Mouse (Mus musculus) kidney, postnatal 0 days (tissue): Measurements from ENCODE around the gene Zscan21. TPM values are rescaled to one million over a fixed set of nuclear protein-coding genes. Genes with fewer than 3 reads are reported as not detected.
A peak's percentile ranks its signal among the peaks of the same experiment; 100 is the strongest.

Experiments
- ATAC-seq: fragments of 200-750 bp; cut with Nextera tagmentation; replicated peaks from 2 replicates; pipeline ENCODE4 v1.8.0; 2017; ENCODE audit warnings: low read depth, moderate number of reproducible peaks, moderate TSS enrichment, moderate library complexity; ENCODE audit not compliant: low FRiP score
- DNase-seq: peaks from one replicate; pipeline ENCODE4 v3.0.0-alpha.2; 2016; ENCODE audit warnings: low spot score
- H3K27ac ChIP-seq: fragments of 300-500 bp; sonication (generic); 2 replicates; pipeline ENCODE4 v1.5.1; 2014; ENCODE audit warnings: mild to moderate bottlenecking
- H3K27me3 ChIP-seq: fragments of 300-500 bp; sonication (generic); 2 replicates; pipeline ENCODE4 v1.6.1; 2014; ENCODE audit warnings: low read length, mixed read lengths; ENCODE audit not compliant: insufficient read depth
- H3K36me3 ChIP-seq: fragments of 300-500 bp; sonication (generic); 2 replicates; pipeline ENCODE4 v1.6.1; 2014; ENCODE audit warnings: low read length, mixed read lengths; ENCODE audit not compliant: insufficient read depth
- H3K4me1 ChIP-seq: fragments of 300-500 bp; sonication (generic); replicated peaks from 2 replicates; pipeline ENCODE4 v1.6.1; 2014; ENCODE audit warnings: antibody characterized with exemption, low read length, mixed read lengths; ENCODE audit not compliant: insufficient read depth
- H3K4me2 ChIP-seq: fragments of 300-500 bp; sonication (generic); 2 replicates; pipeline ENCODE4 v1.6.1; 2014; ENCODE audit warnings: mild to moderate bottlenecking, low read length, moderate library complexity, mixed read lengths
- H3K4me3 ChIP-seq: fragments of 300-500 bp; sonication (generic); replicated peaks from 2 replicates; pipeline ENCODE4 v1.5.1; 2014; ENCODE audit warnings: low read depth, low read length
- H3K9ac ChIP-seq: fragments of 300-500 bp; sonication (generic); 2 replicates; pipeline ENCODE4 v1.6.1; 2014; ENCODE audit warnings: low read depth, low read length
- H3K9me3 ChIP-seq: fragments of 300-500 bp; sonication (generic); replicated peaks from 2 replicates; pipeline ENCODE4 v1.6.1; 2016; ENCODE audit warnings: low read length, inconsistent platforms, mixed read lengths
- CTCF ChIP-seq: IDR thresholded peaks from 2 replicates; pipeline ENCODE4 v1.5.1; 2016; ENCODE audit warnings: antibody characterized with exemption, low read depth, mild to moderate bottlenecking, moderate library complexity
- WGBS: fragments of 180-500 bp; shearing (Covaris S2); extraction: QIAGEN DNeasy Blood & Tissue Kit; methylation state at CpG from one replicate; pipeline ENCODE4 v1.1.7; 2014; 5-methylcytosine and 5-hydroxymethylcytosine counted together
- polyA plus RNA-seq: library from polyadenylated mRNA; unstranded; fragments of >200 nt; fragmentation: Nextera tagmentation; extraction: Ambion mirVana; gene quantifications from 2 replicates; pipeline ENCODE4 v1.2.1, GENCODE M21; 2015

The Zscan21 gene
- polyA plus RNA-seq: 45.3 and 49.6 TPM in 2 replicates

- peak; percentile 96 for ATAC-seq
These were observed at the start of gene Zscan21 for GRCm38 (mm10) chr5:138116255-138117198. Gene Zscan21 (plus strand): TSS chr5:138116903.

GRCm38 (mm10) chr5:138073803-138074202 lies 42.9 kb upstream of the Zscan21 start:
- H3K4me2 ChIP-seq: no peak overlapping the region
- H3K27me3 ChIP-seq: no peaks in the 10 kb centered on the region
- H3K9ac ChIP-seq: no peak overlapping the region
- no peak overlapping the region for H3K4me3 ChIP-seq
- DNase-seq (no peak), ATAC-seq (no peak)
- no peaks in the 10 kb centered on the region for H3K4me1 ChIP-seq
- no peaks in the 10 kb centered on the region for H3K36me3 ChIP-seq
- no peak for TF ChIP-seq CTCF
- WGBS: 85% methylated on average over 4 of the region's 4 CpGs
- H3K9me3 ChIP-seq: no peaks in the 10 kb centered on the region
- H3K27ac ChIP-seq: no peak overlapping the region

More at GRCm38 (mm10) chr5:138116255-138117198, at the start of gene Zscan21:
- Histone ChIP-seq H3K9me3 (no peaks in the 10 kb centered on the region), H3K27me3 (no peaks in the 10 kb centered on the region), H3K4me1 (no peaks in the 10 kb centered on the region), H3K4me3 (peak within 1 kb of the TSS; percentile 70), H3K4me2 (peak within 1 kb of the TSS; percentile 75), H3K27ac (peak within 1 kb of the TSS; percentile 90), H3K36me3 (0 out of 2 replicates have a peak, but pooled peaks cover 3% of the 10 kb centered on the region), H3K9ac (peak within 1 kb of the TSS; percentile 64)
- 0 out of 2 replicates have a peak, but pooled peaks have one; percentile 38 for TF ChIP-seq CTCF
- DNase-seq: peak; percentile 96
- 5% methylated on average over 38 of the region's 38 CpGs for WGBS

GRCm38 (mm10) chr5:138075684-138076083 lies 41.0 kb upstream of the Zscan21 start:
- no peaks in the 10 kb centered on the region for H3K4me1 ChIP-seq
- H3K4me3 ChIP-seq: no peak overlapping the region
- H3K27me3 ChIP-seq: no peaks in the 10 kb centered on the region
- H3K9ac ChIP-seq: no peak overlapping the region
- no peak overlapping the region for H3K27ac ChIP-seq
- 71% methylated on average over 3 of the region's 3 CpGs for whole genome bisulfite sequencing
- no peak for TF ChIP-seq CTCF
- ATAC-seq (no peak), DNase-seq (no peak)
- no peaks in the 10 kb centered on the region for H3K9me3 ChIP-seq
- no peak overlapping the region for H3K4me2 ChIP-seq
- no peaks in the 10 kb centered on the region for H3K36me3 ChIP-seq

- no peak for ATAC-seq
- no peak overlapping the region for H3K9ac ChIP-seq
- DNase-seq: no peak
- WGBS: 63% methylated on average over 2 of the region's 2 CpGs
- H3K4me1 ChIP-seq: no peaks in the 10 kb centered on the region
- H3K27me3 ChIP-seq: no peaks in the 10 kb centered on the region
- H3K27ac ChIP-seq: no peak overlapping the region
- H3K4me3 ChIP-seq: no peak overlapping the region
- no peaks in the 10 kb centered on the region for H3K9me3 ChIP-seq
- no peak overlapping the region for H3K4me2 ChIP-seq
- H3K36me3 ChIP-seq: no peaks in the 10 kb centered on the region
- no peak for TF ChIP-seq CTCF
These were observed 40.6 kb upstream of the Zscan21 start for GRCm38 (mm10) chr5:138076148-138076547.

- DNase-seq: no peak
- H3K9ac ChIP-seq: no peak overlapping the region
- H3K4me2 ChIP-seq: no peak overlapping the region
- H3K27ac ChIP-seq: no peak overlapping the region
- no peak for TF ChIP-seq CTCF
- no peak overlapping the region for H3K4me3 ChIP-seq
- H3K9me3 ChIP-seq: no peaks in the 10 kb centered on the region; the same call in 1 of the 2 replicates
- H3K4me1 ChIP-seq: no peaks in the 10 kb centered on the region
- H3K27me3 ChIP-seq: no peaks in the 10 kb centered on the region
- ATAC-seq: no peak
- WGBS: 87% methylated on average over 5 of the region's 5 CpGs
- H3K36me3 ChIP-seq: no peaks in the 10 kb centered on the region
These were observed 36.2 kb upstream of the Zscan21 start for GRCm38 (mm10) chr5:138080456-138080855.

GRCm38 (mm10) chr5:138081446-138081845 lies 35.3 kb upstream of the Zscan21 start:
- WGBS: 83% methylated on average over 9 of the region's 9 CpGs
- Histone ChIP-seq H3K9me3 (no peaks in the 10 kb centered on the region; the same call in 1 of the 2 replicates), H3K27me3 (no peaks in the 10 kb centered on the region), H3K4me2 (no peak overlapping the region), H3K9ac (no peak overlapping the region), H3K4me3 (no peak overlapping the region), H3K27ac (no peak overlapping the region), H3K4me1 (0 out of 2 replicates have a peak, but pooled peaks cover 4% of the 10 kb centered on the region), H3K36me3 (no peaks in the 10 kb centered on the region)
- no peak for DNase-seq
- ATAC-seq: no peak
- TF ChIP-seq CTCF: no peak
